Mouse (Mus musculus) limb, embryonic 10.5 days (tissue): ENCODE results near the gene Rgs9bp. TPM values are rescaled to one million over a fixed set of nuclear protein-coding genes. Genes with fewer than 3 reads are reported as not detected.
"Not testable (repeated sequence)": the region's sequence is repeated elsewhere in the genome, so short reads cannot be mapped to it uniquely, and the experiment has no call there.

Experiments used
- DNase-seq: peaks from one replicate; pipeline ENCODE4 v3.0.0-alpha.2; 2017; ENCODE audit warnings: low spot score
- H3K27ac ChIP-seq: fragments of 300-500 bp; sonication (generic); 2 replicates; pipeline ENCODE4 v1.5.1; 2016; ENCODE audit warnings: mild to moderate bottlenecking
- H3K27me3 ChIP-seq: fragments of 300-500 bp; sonication (generic); 2 replicates; pipeline ENCODE4 v1.6.1; 2016; ENCODE audit warnings: low read depth, mild to moderate bottlenecking; ENCODE audit not compliant: poor library complexity, severe bottlenecking
- H3K36me3 ChIP-seq: fragments of 300-500 bp; sonication (generic); 2 replicates; pipeline ENCODE4 v1.6.1; 2016; ENCODE audit warnings: mild to moderate bottlenecking, moderate library complexity
- H3K4me1 ChIP-seq: fragments of 300-500 bp; sonication (generic); 2 replicates; pipeline ENCODE4 v1.6.1; 2016
- H3K4me3 ChIP-seq: fragments of 300-500 bp; sonication (generic); 2 replicates; pipeline ENCODE4 v1.5.1; 2016; ENCODE audit warnings: mild to moderate bottlenecking, moderate library complexity
- H3K9me3 ChIP-seq: fragments of 300-500 bp; sonication (generic); replicated peaks from 2 replicates; pipeline ENCODE4 v1.6.1; 2016; ENCODE audit warnings: mild to moderate bottlenecking
- WGBS: fragments of 180-500 bp; shearing (Covaris S2); methylation state at CpG from one replicate; pipeline ENCODE4 v1.1.7; 2016; 5-methylcytosine and 5-hydroxymethylcytosine counted together
- polyA plus RNA-seq: library from polyadenylated mRNA; unstranded; fragments of >200 nt; fragmentation: Nextera tagmentation; extraction: Ambion mirVana; gene quantifications from 2 replicates; pipeline ENCODE4 v1.2.1, GENCODE M21; 2016

The Rgs9bp gene
- polyA plus RNA-seq, 1 experiment from 2014 or later = 0.26 TPM

- DNase-seq = no peak
- Histone ChIP-seq H3K36me3 (peaks cover 42% of the 10 kb centered on the region), H3K4me1 (peaks cover 27% of the 10 kb centered on the region), H3K4me3 (no peak overlapping the region), H3K9me3 (no peaks in the 10 kb centered on the region), H3K27me3 (no peaks in the 10 kb centered on the region), H3K27ac (no peak overlapping the region)
- 90% methylated on average over 10 of the region's 10 CpGs for WGBS
These were observed 5.4 kb upstream of the Rgs9bp start for GRCm38 (mm10) chr7:35590731-35591191.

GRCm38 (mm10) chr7:35589485-35589884 lies 4.1 kb upstream of the Rgs9bp start:
- Histone ChIP-seq H3K4me1 (peaks cover 38% of the 10 kb centered on the region), H3K36me3 (peaks cover 29% of the 10 kb centered on the region), H3K4me3 (no peak overlapping the region), H3K9me3 (no peaks in the 10 kb centered on the region), H3K27me3 (peaks cover 7% of the 10 kb centered on the region), H3K27ac (no peak overlapping the region)
- DNase-seq = no peak
- 74% methylated on average over 7 of the region's 7 CpGs for WGBS

GRCm38 (mm10) chr7:35588680-35589428 lies 3.5 kb upstream of the Rgs9bp start:
- Histone ChIP-seq H3K27me3 (peaks cover 13% of the 10 kb centered on the region), H3K9me3 (no peaks in the 10 kb centered on the region), H3K4me3 (no peak overlapping the region), H3K4me1 (peaks cover 44% of the 10 kb centered on the region), H3K36me3 (peaks cover 25% of the 10 kb centered on the region), H3K27ac (no peak overlapping the region)
- no peak for DNase-seq
- 90% methylated on average over 9 of the region's 9 CpGs for WGBS

GRCm38 (mm10) chr7:35587728-35588127 lies 2.3 kb upstream of the Rgs9bp start:
- H3K27me3 ChIP-seq = peaks cover 25% of the 10 kb centered on the region
- H3K27ac ChIP-seq = no peak overlapping the region
- H3K4me1 ChIP-seq = peaks cover 47% of the 10 kb centered on the region
- no peak overlapping the region for H3K4me3 ChIP-seq
- 85% methylated on average over 5 of the region's 5 CpGs for WGBS
- H3K36me3 ChIP-seq = peaks cover 14% of the 10 kb centered on the region
- no peak for DNase-seq
- no peaks in the 10 kb centered on the region for H3K9me3 ChIP-seq

DNA sequence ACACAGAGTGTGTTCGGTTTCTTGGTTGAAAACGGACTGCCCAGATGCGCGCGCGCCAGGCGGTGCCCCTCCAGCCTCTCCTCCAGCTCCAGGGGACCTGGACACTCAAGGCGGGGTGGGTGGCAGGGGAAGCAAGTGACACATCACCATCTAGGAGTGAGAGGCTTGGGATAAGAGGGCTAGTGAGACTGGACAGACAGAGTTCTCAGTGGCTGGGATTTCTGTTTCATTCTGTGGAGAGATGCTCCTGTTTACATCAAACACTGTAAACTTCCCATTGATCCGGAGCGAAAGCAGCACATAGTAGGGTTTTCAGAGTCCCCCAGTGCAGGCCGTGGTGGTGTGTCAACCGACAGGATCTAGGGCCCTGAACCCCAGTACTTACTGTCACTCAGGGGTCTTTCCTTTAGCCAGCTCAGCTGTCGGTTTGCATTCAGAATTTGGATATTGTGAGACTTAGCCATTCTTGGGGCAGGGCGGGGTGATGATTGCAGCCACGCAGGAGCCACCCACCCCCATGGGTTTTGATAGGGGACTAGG lies 1.6 kb upstream of the Rgs9bp start:
- 23% methylated on average over 15 of the region's 15 CpGs for whole genome bisulfite sequencing
- no peak for DNase-seq
- Histone ChIP-seq H3K9me3 (no peaks in the 10 kb centered on the region), H3K27me3 (peaks cover 29% of the 10 kb centered on the region), H3K36me3 (peaks cover 6% of the 10 kb centered on the region), H3K27ac (peak overlapping the region; percentile 89), H3K4me3 (peak overlapping the region; percentile 81), H3K4me1 (peaks cover 47% of the 10 kb centered on the region)

DNA sequence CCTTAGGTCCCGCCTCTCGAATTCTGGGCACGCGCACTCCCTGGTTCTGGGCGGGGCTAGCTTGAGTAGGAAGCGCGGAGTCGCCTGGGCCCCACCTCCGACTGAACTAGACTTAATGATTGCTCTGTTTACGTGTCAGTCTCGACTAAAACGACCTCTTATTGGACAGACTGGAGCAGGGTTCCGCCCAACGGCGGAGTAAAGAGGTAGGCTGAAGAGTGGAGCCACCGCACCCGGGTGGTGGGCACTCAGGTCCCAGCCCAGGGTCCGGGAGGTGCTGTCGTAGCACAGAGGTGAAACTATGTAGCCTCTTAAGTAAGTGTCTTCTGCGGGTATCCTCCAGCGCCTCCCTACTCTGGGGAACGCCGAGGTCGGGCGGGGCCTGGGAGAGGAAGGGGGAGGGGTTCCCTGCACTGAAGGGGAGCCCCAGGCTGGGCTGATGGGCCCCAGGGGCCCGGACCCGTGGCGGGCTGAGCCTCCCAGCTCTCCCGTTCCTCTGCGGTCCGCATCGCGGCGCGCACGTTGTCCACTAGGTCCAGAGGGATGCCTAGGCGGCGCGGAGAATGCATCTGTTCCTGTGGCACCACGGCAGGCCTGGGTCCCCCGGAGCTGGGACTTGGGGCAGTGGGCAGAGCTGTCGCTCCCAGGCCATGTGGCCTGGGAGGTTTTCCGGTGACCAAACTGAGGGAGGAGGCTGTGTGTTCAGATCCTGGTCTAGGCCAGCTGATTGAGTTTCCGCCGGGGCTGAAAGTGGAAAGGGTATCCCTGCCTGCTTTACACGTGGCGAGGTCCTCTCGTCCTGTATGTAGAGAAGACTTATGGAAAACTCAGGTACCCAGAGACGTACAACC lies 898 bp upstream of the Rgs9bp start, which contains the start of gene Ankrd27:
TSS of gene Ankrd27 (plus strand) at position 190 of the 851 bp plus-strand sequence.
- DNase-seq = peak; percentile 90
- Histone ChIP-seq H3K9me3 (no peaks in the 10 kb centered on the region), H3K36me3 (no peaks in the 10 kb centered on the region; the same call in 1 of the 2 replicates), H3K27me3 (peaks cover 33% of the 10 kb centered on the region), H3K27ac (peak within 1 kb of the TSS; percentile 89), H3K4me3 (peak within 1 kb of the TSS; percentile 81), H3K4me1 (peaks cover 47% of the 10 kb centered on the region)
- WGBS = under 1% methylated on average over 49 of the region's 49 CpGs

- H3K4me1 ChIP-seq = peaks cover 43% of the 10 kb centered on the region
- H3K4me3 ChIP-seq = peak overlapping the region; percentile 81
- DNase-seq = peak; percentile 73
- H3K27me3 ChIP-seq = peaks cover 33% of the 10 kb centered on the region
- peak overlapping the region; percentile 89 for H3K27ac ChIP-seq
- no peaks in the 10 kb centered on the region for H3K36me3 ChIP-seq
- no peaks in the 10 kb centered on the region for H3K9me3 ChIP-seq
- WGBS = under 1% methylated on average over 50 of the region's 50 CpGs
These were observed 594 bp downstream of the Rgs9bp start for GRCm38 (mm10) chr7:35584786-35585190.

DNA sequence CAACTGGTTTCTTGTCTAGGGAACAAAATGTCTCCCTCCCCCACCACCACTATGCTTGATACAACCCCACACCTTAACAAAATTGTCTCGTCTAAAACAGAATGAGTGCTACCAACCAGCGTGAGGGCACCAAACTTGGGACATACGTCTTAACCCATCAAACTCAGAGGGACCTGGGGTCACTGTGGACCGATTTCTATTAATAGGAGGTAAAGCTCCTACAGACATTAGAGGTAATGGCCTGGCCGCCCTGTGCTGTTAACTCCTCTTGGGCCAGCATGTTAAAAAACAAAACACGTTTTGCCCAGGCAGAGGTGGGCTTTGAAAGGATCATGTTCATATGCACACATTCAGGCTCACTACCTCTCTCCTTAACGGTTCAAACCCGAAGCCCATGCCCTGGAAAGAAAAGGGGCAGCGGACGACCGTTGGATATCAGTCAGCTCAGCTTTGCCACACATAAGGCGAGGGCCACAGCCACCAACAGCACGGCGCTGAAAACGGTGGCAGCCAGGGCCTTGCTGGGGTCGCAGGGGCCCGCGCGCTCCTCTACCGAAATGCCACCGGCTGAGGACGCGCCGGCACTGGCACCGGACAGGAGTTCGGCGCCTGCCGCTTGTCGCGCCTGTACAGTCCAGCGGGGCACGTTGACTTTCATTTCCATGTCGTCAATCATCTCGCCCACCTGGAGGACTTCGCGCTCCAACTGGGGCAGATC lies 1.2 kb downstream of the Rgs9bp start:
- WGBS = 4% methylated on average over 36 of the region's 36 CpGs
- H3K27me3 ChIP-seq = peaks cover 33% of the 10 kb centered on the region
- H3K4me1 ChIP-seq = peaks cover 40% of the 10 kb centered on the region
- peak overlapping the region; percentile 89 for H3K27ac ChIP-seq
- no peak for DNase-seq
- H3K36me3 ChIP-seq = no peaks in the 10 kb centered on the region
- H3K4me3 ChIP-seq = peak overlapping the region; percentile 81
- H3K9me3 ChIP-seq = no peaks in the 10 kb centered on the region

DNA sequence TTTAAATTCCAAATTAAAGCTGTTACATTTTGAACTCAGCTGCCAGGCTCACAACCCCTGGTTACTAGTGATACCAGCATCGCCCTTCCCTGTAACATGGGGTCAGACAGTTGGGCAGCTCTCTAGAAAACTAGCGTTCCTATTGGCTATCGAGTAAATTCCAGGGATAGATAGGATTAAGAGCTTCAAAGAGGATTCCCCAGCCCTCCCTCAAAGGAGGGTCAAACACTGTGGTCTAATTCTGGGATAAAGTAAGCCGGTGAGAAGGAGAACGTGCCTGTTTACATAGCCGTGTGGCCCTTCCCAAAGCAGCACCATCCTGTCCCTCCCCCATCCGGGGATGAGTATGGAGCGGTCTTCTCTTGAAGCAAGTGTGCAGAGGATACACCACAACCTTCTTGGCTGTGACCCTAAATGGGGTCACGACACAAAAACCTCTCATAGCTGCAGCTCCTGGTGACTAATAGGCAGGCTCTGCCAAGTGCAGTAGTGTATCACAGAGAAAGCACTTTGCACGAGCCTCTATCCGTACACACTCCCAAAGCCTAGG lies 1.8 kb downstream of the Rgs9bp start:
- Histone ChIP-seq H3K27ac (no peak overlapping the region), H3K9me3 (no peaks in the 10 kb centered on the region), H3K4me3 (peak overlapping the region; percentile 81; the same call in 1 of the 2 replicates), H3K27me3 (peaks cover 33% of the 10 kb centered on the region), H3K36me3 (no peaks in the 10 kb centered on the region), H3K4me1 (peaks cover 40% of the 10 kb centered on the region)
- WGBS = 9% methylated on average over 11 of the region's 11 CpGs
- no peak for DNase-seq

DNA sequence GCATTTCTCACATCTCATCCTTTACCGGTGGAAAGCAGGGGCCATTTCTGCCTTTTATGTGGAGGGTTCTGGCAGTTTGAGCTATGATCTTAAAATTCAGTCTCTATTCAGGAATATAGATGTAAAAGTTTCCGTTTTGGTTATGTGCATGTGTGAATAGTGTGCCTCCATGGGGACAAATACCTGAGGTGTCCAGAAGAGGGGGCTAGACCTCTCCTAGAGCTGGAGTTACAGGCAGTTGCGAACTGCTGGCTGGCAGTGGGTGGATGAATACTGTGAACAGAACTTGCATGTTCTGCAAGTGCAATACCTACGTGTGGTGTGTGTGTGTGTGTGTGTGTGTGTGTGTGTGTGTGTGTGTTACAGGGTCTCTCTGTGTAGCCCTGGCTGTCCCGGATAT lies 2.7 kb downstream of the Rgs9bp start:
- 83% methylated on average over 5 of the region's 5 CpGs for WGBS

GRCm38 (mm10) chr7:35579849-35580248 lies 5.5 kb downstream of the Rgs9bp start:
- DNase-seq = peak; percentile 65
- Histone ChIP-seq H3K9me3 (no peaks in the 10 kb centered on the region), H3K4me1 (peaks cover 13% of the 10 kb centered on the region), H3K4me3 (no peak overlapping the region), H3K27ac (no peak overlapping the region), H3K36me3 (no peaks in the 10 kb centered on the region), H3K27me3 (peaks cover 29% of the 10 kb centered on the region)
- WGBS = 32% methylated on average over 4 of the region's 4 CpGs

More for the DNA sequence above, 2.7 kb downstream of the Rgs9bp start:
- H3K4me1 ChIP-seq = peaks cover 33% of the 10 kb centered on the region
- no peak for DNase-seq
- H3K9me3 ChIP-seq = no peaks in the 10 kb centered on the region
- H3K4me3 ChIP-seq = no peak overlapping the region
- peaks cover 33% of the 10 kb centered on the region for H3K27me3 ChIP-seq
- H3K36me3 ChIP-seq = no peaks in the 10 kb centered on the region
- no peak overlapping the region for H3K27ac ChIP-seq

GRCm38 (mm10) chr7:35570883-35571282 lies 14.5 kb downstream of the Rgs9bp start:
- WGBS = 19% methylated on average over 6 of the region's 6 CpGs
- not testable (repeated sequence) for H3K36me3 ChIP-seq

More at GRCm38 (mm10) chr7:35570883-35571282, 14.5 kb downstream of the Rgs9bp start:
- not testable (repeated sequence) for H3K27me3 ChIP-seq, H3K4me3 ChIP-seq, H3K4me1 ChIP-seq, H3K27ac ChIP-seq, H3K9me3 ChIP-seq, DNase-seq
